Mouse (Mus musculus) gastrocnemius, adult 8-10 months (tissue): Measurements from ENCODE around the gene Chst5. TPM values are rescaled to one million over a fixed set of nuclear protein-coding genes. Genes with fewer than 3 reads are reported as not detected.
A peak's percentile ranks its signal among the peaks of the same experiment; 100 is the strongest.

Source experiments
- DNase-seq, 2 experiments: peaks; one replicate each; pipeline ENCODE4 v3.0.0; 2022; ENCODE audit warnings: low spot score in 2 of 2
- total RNA-seq, 4 experiments: library from RNA; stranded (reverse); gene quantifications; 2 replicates each; pipeline ENCODE4 v1.2.4; 2022

The Chst5 gene
- total RNA-seq, 4 experiments from 2014 or later = not detected

DNA sequence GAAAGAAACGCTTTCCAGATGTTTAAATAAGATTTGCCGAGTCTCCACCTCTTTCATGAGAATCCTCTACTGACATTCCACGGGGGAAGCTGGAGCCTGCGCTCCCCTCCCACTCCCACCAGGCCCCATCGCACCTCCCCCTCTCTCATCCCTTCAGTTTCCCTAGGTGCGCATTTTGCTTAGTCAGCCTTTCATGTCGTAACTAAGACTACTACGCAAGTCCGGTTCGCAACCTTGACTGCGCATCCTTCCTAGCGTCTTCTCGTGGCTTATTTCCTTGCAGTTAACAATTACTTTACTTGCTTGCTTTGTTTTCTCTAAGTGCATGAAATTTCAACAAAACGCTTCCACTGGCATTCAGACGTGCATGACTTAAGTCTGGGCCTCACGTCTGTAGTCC is 21.5 kb upstream of the Chst5 start:
- DNase-seq = no peak

DNA sequence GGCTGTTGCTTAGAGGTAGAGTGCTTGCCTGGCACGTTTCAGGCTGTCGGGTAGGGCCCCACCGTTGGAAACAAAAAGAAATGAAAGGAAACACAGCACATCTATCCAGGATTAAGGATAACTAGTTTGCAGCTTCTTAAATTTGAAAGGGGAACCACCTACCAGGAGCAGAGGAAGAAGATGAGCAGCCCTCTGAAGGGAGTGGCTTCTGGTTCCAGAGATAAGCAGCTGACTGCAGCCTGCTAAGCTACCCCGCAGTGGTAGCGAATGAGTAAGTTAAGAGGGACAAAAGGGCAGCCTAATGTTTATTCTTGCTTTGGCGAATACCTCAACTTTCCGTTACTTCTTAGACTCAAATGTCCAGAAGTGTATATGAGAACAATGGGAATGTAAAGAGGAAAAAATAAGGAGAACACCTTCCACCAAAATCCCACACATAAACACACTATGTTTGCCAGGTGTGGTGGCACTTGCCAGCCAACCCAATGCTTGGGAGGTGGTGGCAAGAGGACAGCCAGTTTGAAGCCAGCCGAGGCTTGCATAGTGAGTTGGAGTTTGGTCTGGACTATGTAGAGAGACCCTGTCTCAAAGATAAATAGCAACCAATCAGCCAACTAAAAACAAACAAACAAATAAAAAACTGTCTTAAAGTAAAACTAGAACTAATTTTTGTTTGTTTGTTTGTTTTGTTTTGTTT is 19.5 kb upstream of the Chst5 start:
- DNase-seq = no peak

GRCm38 (mm10) chr8:111924976-111925375 is 14.7 kb upstream of the Chst5 start:
- no peak for DNase-seq

GRCm38 (mm10) chr8:111923383-111923804 is 13.1 kb upstream of the Chst5 start:
- DNase-seq = peak in 1 of 2 experiments; percentile 25

DNA sequence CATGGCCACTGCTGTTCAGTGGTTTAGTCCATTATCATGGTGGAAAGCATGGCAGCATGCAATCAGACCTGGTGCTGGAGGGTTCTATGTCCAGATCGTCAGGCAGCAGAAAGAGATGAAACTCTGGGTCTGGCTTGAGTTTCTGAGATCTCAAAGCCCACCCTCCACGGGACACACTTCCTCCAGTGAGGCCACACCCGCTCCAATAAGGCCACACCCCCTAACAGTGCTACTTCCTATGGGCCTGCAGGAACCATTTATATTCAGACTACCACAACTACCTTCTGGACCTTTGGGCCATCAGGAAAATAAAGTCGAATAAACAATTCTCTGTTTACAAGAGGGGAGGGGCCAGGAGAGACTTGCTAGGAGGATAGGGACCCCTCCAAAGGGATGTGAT is 10.7 kb upstream of the Chst5 start:
- no peak for DNase-seq

GRCm38 (mm10) chr8:111919663-111920062 is 9.4 kb upstream of the Chst5 start:
- no peak for DNase-seq

- DNase-seq = no peak
These were observed 2.7 kb upstream of the Chst5 start for GRCm38 (mm10) chr8:111912860-111913432.

DNA sequence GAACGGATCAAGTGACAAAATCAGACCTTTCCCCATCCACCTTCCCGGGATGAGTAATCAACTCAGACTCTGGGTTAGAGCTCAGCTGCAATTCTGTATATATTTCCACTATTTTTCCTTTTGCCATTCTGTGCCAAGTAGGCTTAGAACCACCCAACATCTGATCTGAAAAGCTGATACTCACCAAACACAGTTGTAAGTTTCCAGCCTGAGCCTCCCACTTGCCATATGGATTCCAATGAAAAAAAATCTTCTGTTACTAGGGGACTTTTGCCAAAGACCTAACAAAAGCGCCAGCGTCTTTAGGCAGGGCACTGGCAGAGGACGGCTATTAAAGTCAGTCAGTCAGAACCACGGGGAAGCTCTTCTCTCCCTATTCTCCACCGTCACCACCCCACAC is 1.3 kb upstream of the Chst5 start:
- DNase-seq = no peak

- DNase-seq = no peak
These were observed 4.6 kb downstream of the Chst5 start for GRCm38 (mm10) chr8:111905500-111906121.

- peak; percentile 71 to 82 for DNase-seq
These were observed 8.2 kb downstream of the Chst5 start for GRCm38 (mm10) chr8:111902080-111902479.

DNA sequence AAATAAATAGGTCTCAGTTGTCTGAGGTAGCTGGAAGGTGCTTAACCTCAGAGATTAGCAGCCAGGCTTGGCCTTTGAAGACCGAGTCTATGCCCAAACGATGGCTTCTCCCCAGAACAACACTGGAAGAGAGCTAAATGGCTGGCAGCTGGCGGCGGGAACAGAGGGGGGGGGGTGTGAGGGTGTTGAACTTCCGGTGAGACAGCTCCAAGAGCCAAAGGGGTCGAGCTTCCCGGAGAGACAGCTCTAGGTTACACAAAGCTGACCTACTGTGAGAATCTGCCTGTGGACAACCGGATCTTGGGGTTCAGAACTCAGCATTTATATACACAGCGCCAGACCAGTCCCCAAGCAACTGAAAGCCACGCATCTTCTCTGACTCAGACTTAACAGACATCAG is 11.7 kb downstream of the Chst5 start:
- no peak for DNase-seq

GRCm38 (mm10) chr8:111894955-111895354 is 15.3 kb downstream of the Chst5 start:
- no peak for DNase-seq

- DNase-seq = no peak
These were observed 17.6 kb downstream of the Chst5 start for GRCm38 (mm10) chr8:111892615-111893014.

DNA sequence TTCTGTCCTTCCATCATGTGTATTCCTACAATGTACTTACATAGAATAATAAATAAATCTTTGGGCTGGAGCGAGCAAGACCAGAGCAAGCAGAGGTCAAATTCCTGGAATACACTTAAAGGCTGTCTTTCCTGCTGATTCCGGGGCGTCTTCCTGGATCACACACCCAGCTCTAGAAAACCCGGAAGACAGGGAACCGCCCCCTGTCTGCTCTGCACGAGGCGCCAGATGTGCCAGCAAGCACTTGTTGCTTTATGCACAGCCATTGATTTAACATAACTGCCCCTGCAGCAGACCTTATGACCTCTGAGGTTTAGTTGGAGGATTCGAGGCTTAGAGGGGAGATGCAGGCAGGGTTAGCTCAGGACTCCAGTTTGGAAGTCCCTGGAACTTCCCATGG is 18.3 kb downstream of the Chst5 start:
- no peak for DNase-seq

- DNase-seq = no peak
These were observed 19.3 kb downstream of the Chst5 start for GRCm38 (mm10) chr8:111890911-111891303.

DNA sequence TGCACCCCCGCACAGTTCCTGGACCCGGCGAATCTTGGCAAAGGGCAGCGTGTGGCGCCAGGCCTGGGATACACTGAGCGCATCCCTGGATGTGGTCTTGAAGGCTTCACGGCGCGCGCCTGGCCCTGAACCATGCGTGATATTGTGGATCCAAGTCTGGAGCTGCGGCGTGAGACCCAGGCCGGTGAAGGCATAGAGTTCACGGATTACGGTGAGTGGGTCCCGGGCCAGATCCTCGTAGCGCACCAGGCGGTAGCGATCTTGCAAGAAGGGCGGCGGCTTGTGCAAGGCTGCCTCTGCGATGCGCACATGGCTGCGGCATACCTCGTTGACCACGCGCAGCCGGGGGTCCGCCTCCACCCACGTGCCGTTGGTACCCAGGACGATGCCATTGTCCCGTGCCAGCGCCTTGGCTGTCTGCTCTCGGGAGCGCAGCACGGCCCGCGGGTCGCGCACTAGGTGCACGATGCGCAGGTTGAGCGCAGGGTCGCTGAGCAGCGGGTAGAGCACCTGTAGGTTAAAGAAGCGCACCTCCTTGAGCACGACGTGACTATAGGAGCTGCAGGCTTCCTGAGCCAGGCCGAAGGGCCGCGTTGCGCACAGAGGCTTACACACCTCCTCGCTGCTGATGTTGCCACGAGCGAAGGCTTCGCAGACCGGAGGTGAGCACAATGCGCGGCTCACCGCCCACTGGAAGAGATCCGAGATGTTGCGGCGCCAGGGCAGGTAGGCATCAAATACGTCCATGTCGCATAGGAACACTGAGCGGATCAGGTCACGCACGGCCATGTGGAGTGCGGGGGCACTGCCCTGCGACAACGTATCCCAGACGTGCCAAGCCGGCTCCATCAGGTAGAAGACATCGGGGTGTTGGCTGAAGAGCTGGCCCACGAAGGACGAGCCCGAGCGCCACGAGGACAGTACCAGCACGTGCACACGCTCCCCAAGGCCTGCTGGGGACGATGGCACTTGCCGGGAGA is 20.0 kb downstream of the Chst5 start:
- DNase-seq = no peak

GRCm38 (mm10) chr8:111888091-111888650 is 22.1 kb downstream of the Chst5 start:
- DNase-seq = no peak

DNA sequence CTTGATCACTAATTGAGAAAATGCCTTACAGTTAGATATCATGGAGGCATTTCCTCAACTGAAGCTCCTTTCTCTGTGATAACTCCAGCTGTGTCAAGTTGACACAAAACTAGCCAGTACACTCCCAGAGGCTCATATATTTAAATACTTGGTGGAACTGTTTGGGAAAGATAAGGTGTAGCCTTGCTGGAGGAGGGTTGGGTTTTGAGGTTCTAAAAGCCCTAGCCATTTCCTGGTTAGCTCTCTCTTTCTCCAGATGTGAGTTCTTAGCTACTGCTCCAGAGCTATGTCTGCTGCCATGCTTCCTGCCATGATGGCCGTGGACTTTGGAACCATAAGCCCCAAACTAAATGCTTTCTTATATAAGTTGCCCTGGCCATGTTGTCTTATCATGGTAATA is 22.8 kb downstream of the Chst5 start:
- no peak for DNase-seq

GRCm38 (mm10) chr8:111883615-111884014 is 26.6 kb downstream of the Chst5 start:
- DNase-seq = no peak

DNA sequence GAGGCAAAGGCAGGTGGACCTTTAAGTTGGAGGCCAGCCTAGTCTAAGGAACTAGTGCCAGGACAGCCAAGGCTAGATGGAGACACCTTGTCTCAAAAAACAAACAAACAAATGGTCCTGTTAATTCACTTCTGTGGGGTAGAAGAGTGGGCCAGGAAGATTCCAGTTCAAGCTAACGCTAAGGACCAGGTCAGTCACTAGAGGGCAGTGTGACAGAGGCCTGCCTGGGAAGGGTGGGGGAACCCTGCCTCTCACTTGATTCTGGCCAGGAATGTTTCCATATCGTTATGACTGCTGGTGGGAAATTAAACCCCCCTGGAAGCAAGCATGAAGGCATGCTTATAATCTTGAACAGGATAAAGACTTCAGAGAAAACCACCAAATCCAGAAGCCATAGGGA is 28.7 kb downstream of the Chst5 start:
- DNase-seq = no peak

GRCm38 (mm10) chr8:111877711-111878110 is 32.5 kb downstream of the Chst5 start:
- DNase-seq = no peak
